Mouse (Mus musculus) mesoderm, embryonic 11.5 days (tissue): ENCODE results near the gene Isyna1.

Source experiments
- DNase-seq: peaks from one replicate; pipeline ENCODE4 v3.0.0-alpha.2; 2012; ENCODE audit warnings: low read depth, low spot score

Gene Isyna1

DNA sequence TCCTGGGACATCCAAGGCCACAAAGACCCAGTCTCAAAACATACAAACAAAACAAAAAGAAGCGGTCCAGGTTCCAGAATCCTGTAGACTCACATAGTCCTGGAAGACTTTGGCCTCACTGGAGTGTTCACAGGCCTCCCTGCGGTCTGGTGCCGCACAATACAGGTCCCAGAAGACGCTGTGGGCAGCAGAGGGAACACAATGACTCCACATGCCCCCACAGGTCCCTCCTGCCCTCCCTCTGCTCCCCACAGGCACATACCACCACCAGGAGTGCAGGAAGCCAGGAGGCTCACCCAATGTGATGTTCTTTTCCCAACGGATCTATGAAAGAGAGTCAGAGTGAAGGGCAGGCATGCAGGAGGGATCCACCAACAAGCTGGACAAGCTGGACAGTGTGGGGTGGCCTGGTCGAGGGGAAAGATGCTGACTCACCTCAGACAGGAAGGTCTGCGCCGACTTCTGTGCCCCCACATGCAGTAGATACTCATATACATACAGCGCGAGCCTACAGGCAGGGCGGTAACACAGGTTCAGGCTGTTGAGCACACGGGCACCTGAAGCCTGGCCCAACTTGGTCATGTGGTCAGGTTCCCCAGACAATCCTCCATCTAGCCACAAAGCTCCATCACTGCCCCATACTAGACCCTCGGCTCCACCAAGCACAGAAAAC lies 8.1 kb downstream of the Isyna1 start:
- no peak for DNase-seq

DNA sequence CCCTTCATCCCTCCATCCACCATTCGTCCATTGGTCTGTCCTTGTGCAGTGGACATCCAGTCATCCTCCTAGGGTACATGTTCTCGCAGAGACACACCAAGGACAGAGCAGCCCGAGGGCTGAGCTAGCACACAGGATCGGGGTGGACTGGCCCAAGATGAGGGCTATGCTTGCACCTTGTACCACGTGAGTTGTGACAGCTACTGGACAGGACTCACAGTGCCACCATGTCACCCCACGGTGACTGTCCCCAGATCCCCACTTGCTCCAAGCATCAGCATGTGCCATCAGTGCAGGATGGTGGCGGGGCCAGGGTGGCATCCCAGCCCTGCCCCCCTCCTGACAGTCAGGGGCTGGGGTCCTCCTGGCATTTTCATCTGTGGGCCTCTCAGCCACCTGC lies 10.4 kb downstream of the Isyna1 start:
- no peak for DNase-seq

DNA sequence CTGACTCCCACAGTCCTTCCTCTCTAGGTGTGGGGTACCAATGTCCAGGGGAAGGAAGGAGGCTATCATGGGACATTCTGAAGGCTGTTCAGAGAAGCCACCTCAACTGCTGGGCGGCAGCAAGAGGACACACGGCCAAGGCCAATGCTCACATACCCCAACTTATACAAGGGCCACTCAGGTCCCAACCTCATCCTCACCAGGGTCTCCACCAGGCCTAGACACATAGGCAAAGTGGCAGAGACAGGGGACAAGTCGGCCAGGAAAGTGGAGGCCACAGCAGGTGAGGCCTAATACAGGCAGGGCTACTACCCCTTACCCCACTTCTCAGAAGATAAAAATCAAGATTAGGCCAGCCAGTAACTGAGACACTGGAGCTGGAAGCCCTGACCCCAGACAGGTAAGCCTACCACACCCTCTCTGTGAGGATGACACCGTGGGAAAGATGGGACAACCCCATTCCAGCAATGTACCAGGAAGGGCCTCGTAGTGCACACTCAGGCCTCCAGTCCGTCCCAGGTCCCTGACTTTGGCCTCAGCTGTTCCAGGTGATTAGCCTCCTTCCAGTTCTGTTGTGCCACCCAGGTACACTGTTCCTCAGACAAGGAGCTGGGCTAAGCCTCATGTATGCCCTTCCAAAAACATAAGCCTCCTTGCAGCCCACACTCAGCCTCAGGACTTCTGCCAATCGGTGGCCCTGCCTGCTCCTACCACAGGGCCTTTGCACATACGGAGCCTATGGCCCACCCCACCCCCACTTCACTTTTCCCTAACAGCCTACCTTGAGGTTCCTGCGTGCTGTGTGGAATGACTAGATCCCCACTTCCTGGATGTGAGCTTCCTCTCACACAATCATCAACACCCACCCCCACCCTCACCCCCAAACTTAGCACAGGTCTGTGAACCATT lies 12.0 kb downstream of the Isyna1 start:
- no peak for DNase-seq

- DNase-seq, result no peak
Observed at GRCm38 (mm10) chr8:70606780-70607602, 12.8 kb downstream of the Isyna1 start.

DNA sequence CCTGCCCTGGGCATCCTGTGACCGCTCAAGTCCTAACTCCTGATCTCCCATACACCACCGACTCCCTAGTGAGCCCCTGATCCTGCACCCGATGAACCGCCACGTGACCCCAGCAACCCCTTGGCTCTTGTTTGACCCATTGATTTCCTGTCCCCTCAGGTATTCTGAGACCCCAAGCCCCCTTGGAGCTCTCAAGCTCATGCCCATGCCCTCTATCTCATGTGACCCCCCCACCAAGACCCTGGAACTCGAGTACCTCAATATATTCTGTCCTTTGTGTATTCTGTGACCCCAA lies 13.4 kb downstream of the Isyna1 start:
- DNase-seq, result no peak

DNA sequence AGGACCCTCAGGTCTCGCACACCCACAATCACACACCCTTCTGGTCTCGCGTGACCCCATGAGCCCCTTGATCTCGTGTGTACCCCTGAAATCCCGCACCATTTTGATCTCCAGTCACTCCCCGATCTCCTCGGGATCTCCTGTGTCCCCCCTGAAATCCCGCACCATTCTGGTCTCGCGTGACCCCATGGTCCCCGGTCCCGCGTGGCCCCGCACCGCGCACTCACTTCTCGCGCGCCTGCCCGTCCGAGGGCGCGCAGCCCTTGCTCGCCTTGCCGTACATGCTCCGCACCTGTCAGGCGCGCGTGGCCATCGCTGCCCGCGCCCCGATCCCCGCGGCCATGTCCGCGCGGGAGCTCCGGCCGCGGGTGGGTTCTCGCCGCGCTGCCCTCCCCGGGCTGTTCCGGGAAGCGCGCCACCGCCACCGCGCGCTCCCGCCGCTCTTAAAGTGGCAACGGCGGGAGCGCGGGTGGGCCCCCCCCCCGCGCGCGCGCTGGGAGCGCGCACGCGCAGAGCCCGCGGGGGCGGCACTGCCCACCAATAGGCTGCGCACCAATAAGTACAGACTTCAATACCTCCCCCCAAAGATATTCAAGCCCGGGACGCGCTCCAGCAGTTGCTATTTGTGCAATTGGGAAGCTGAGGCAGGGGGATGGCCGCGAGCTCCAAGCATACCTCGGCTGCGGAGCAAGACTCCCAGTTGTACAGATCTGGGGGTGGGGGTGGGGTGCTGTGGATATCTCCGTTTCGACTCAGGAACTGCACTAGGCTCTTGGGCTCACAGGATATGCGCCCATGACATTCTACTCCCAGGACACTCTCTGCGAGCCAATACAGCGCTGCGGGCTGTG lies 13.9 kb downstream of the Isyna1 start:
- no peak for DNase-seq

DNA sequence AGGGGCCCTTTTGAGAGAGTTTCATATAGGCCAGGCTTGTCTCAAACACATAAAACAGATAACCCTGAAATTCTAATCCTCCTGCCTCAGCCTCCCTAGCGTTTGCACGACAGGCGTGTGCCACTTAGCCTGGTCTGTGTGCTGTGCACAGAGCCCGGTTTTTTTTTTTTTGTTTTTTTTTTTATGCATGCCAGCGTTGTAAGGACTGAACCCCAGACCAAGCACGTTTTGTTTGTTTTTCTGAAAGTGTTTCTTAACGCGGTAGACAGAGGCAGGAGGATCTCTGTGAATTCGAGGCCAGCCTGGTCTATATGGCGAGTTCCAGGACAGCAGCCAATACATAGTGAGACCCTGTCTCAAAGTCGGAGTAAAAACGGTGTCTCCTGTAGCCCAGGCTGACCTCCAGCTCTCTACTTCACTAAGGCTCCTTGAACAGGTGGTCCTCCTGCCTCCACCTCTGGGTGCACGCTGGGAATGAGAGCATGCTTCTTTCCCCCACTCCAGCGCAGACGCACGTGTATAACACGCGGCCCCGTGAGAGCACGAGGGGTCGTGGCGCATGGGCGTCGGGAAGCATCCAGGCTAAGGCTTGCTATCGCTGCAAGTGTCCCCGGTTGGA lies 14.7 kb downstream of the Isyna1 start, which contains the start of gene Ssbp4:
Gene Ssbp4 (minus strand): TSS at position 124 of the 619 bp plus-strand sequence.
- DNase-seq, result no peak

DNA sequence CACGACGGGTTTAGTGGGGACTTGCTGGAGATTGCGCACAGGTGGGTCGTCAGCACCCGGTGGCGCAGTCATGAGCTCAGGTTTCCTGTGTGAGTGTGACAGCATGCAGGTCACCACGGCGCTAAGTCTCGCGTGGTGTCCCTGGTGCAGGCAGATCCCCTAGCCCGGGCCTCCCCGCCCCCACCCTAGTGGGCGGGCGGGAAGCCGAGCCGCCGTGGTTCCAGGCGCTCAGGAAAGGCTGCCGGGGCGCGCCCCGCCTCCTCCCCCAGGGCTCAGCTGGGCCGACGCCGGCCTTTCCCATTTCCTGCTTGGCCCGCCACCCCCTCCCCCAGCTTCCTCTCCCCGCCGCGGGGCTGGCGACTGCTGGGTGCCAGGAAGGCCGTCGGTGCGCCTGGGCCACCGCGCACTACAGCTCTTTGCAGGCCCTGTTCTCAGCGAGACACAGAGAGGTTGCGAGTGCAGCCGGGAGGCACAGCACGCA lies 15.2 kb downstream of the Isyna1 start:
- DNase-seq, result peak; percentile 91

DNA sequence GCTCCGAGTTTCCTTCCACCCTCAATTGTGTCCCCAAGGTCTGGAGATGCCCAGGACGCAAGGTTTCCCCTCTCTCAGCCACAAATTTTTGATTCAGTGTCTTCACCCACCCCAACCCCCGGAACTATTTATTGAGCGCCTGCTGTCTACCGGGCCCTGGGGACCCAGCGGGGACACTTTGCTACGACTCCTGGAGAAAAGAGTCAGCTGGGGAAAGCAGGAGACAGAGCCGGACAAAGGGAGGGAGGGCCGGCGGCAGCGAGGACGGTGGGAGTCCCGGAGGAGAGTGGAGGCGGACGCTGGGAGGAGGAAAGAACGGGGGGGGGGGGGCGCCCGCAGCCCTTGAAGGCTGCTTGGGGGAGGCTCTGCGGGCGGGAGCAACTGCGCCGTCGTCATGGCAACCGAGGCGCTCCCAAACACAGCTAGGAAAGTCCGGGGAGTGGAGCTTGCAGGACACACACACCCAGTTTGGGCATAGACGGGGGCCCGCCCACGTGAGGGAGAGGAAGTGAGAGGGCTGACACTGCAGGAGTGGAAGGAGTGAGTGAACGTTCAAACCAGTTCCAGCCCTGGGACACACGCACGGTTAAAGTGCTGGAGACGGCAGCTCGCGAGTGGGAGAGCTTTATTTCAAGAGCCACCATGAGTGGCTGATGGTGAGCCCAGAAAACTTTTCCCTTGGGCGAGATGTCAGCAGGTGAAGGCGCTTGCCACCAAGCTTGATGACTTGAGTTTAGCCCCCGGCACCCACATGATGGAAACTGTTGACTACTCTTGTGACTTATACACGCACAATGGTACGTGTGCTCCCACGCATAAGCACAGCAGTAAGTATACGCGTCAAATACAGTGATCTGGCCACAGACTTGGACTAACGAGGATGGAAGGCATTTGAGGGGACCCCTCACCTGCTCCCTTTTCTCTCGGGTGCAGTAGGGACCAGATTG lies 15.9 kb downstream of the Isyna1 start:
- DNase-seq, result peak; percentile 94

- DNase-seq, result peak; percentile 67
Observed at GRCm38 (mm10) chr8:70610796-70611771, 16.9 kb downstream of the Isyna1 start.

GRCm38 (mm10) chr8:70611849-70612248 lies 17.7 kb downstream of the Isyna1 start:
- DNase-seq, result peak; percentile 86

DNA sequence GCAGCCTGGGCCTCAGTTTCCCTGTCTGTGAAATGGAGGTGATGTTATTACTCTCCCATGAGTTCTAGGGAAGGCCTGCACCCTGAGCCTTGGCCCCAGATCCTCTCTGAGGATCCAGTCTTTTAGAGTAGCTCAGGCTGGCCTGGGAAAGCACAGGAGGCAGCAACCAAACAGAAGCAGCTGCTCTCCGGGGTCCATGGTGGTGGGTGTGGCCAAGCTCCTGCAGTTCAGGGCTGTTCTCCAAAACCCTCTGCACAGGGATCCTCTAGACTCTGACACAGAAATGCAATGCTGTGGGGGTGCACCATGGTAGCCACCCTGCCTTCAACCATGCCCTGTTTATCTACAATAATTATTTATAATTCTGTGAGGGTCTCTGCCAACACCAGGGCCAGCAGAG lies 19.6 kb downstream of the Isyna1 start:
- DNase-seq, result no peak

DNA sequence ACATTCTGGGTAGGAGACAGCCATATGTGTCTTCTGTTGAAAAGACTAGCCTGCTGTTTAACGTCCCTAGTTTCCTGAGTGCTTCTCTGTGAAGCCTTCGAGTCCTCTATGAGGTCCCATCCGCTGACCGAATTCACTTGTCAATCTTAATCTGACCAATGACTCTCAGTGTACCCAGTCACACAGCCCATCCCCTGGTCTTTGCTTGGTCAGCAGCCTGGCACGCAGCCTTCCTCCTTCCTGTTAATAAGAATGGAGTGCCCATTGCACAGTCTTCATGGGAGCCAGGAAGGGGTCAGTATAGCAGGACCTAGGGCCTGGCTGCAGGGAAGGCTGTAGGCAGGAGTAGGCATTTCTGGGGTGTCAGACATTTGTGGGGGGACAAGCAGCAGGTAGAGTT lies 20.3 kb downstream of the Isyna1 start:
- DNase-seq, result no peak

- DNase-seq, result no peak
Observed at GRCm38 (mm10) chr8:70615281-70615680, 21.1 kb downstream of the Isyna1 start.

- DNase-seq, result no peak
Observed at GRCm38 (mm10) chr8:70615894-70616293, 21.7 kb downstream of the Isyna1 start, which contains the start of gene Lrrc25. Lrrc25 (plus strand) TSS chr8:70616155.

DNA sequence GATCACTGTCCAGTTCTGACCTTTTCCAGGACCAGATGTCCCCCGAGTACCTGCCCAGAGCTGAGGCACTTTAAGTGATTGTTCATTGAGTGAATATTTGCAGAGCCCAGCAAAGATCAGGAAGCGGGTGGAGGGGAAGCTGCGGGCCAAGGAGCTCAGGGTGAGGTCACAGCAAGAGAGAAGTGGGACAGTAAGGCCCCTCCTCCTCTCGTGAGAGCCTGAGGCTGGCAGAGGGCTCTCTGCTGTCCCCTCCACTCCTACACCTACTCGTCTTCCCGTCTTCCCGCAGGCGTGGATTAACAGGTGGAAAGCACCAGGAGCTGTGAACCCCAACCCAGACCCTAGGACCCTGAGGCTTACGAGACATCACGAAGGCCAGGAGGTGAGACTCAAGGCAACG lies 22.5 kb downstream of the Isyna1 start:
- DNase-seq, result no peak

GRCm38 (mm10) chr8:70617985-70618384 lies 23.8 kb downstream of the Isyna1 start:
- DNase-seq, result no peak

- DNase-seq, result no peak
Observed at GRCm38 (mm10) chr8:70618888-70619334, 24.7 kb downstream of the Isyna1 start.
